Mouse (Mus musculus): ENCODE measurements around the gene Capn3.

- TF ChIP-seq EP300 (IDR thresholded peaks at IDR 0.05): no peak
- TF ChIP-seq CTCF (IDR thresholded peaks at IDR 0.05): no peak
Measured at GRCm38 (mm10) chr2:120450724-120451123, 5.1 kb upstream of the Capn3 start.

Data from lung, postnatal 0 days (tissue).